ENCODE assay signal across 24 mouse cellular contexts in genomic region chr17:35557351-35557750, GRCm38 (mm10). TPM values are rescaled to one million over a fixed set of nuclear protein-coding genes. Genes with fewer than 3 reads are reported as not detected.
A peak's percentile ranks its signal among the peaks of the same experiment; 100 is the strongest.
DNase-seq lines count a peak whose midpoint lies in the region; ATAC-seq and TF ChIP-seq lines count a peak whose summit lies in the region.
"Had no signal": no experiment of that assay in that cellular context is flagged by ENCODE, and none has a peak within 500 bp of the region (broad histone marks: within the 10 kb centered on the region; RNA-seq: fewer than 3 reads in every experiment).

No protein-coding gene starts in this region.

- WGBS in hindbrain, postnatal 0 days: 70% methylated on average over 9 of the region's 9 CpGs
- WGBS in hindbrain, embryonic 10.5 days: 82% methylated on average over 9 of the region's 9 CpGs
- 54% methylated on average over 9 of the region's 9 CpGs for WGBS in stomach, postnatal 0 days

- DNase-seq in hindbrain, postnatal 0 days (ENCODE audit: low spot score): no peak
- DNase-seq in hindbrain, embryonic 10.5 days (ENCODE audit: low spot score): no peak
- DNase-seq in urinary bladder, adult 18-20 months (ENCODE audit: low spot score in 2 of 2): peak; percentile 26 to 41
- no peak for DNase-seq in urinary bladder, adult 2 months (ENCODE audit: low spot score)
- DNase-seq in stomach, postnatal 0 days (ENCODE audit: low spot score): no peak
- no peak for DNase-seq in retina, postnatal 1 day
- DNase-seq in left cerebral cortex, adult 8-10 months (ENCODE audit: low spot score in 2 of 2): no peak

- ATAC-seq in hindbrain, postnatal 0 days: 0 out of 2 replicates have a peak, but pooled peaks have one; percentile 28
- peak; percentile 78 for ATAC-seq in stomach, postnatal 0 days (ENCODE audit: low FRiP score, low TSS enrichment)
- ATAC-seq: CD4-positive, CD25-positive, alpha-beta regulatory T cell, adult 4 months; midbrain, embryonic 16.5 days had no signal

- no peak for TF ChIP-seq EP300 in stomach, postnatal 0 days (optimal IDR thresholded peaks at IDR 0.05)

- no peak overlapping the region for H3K9ac ChIP-seq in hindbrain, postnatal 0 days (replicated peaks; ENCODE audit: low read length)
- H3K9ac ChIP-seq in stomach, postnatal 0 days (ENCODE audit: low read length): no peak overlapping the region
- H3K9ac ChIP-seq: embryonic facial prominence, embryonic 12.5 days; hindbrain, embryonic 12.5 days; limb, embryonic 15.5 days; liver, postnatal 0 days had no signal

- H3K4me1 ChIP-seq in hindbrain, postnatal 0 days (ENCODE audit: insufficient read depth, low read length): no peaks in the 10 kb centered on the region
- H3K4me1 ChIP-seq in hindbrain, embryonic 10.5 days (replicated peaks): peaks cover 4% of the 10 kb centered on the region
- peaks cover 3% of the 10 kb centered on the region; the same call in 1 of the 2 replicates for H3K4me1 ChIP-seq in embryonic fibroblast, embryonic 13.5 days (ENCODE audit: control insufficient read depth, insufficient read depth, low read length)
- H3K4me1 ChIP-seq in stomach, postnatal 0 days (replicated peaks; ENCODE audit: control insufficient read depth, insufficient read depth): no peaks in the 10 kb centered on the region
- H3K4me1 ChIP-seq: embryonic facial prominence, embryonic 12.5 days; hindbrain, embryonic 12.5 days; limb, embryonic 15.5 days had no signal

- H3K27ac ChIP-seq in hindbrain, postnatal 0 days: no peak overlapping the region
- no peak overlapping the region for H3K27ac ChIP-seq in hindbrain, embryonic 10.5 days
- H3K27ac ChIP-seq in embryonic fibroblast, embryonic 13.5 days (ENCODE audit: insufficient read depth, low read length): peak overlapping the region; percentile 77
- peak overlapping the region; percentile 56 for H3K27ac ChIP-seq in stomach, postnatal 0 days (replicated peaks)
- H3K27ac ChIP-seq: embryonic facial prominence, embryonic 12.5 days; hindbrain, embryonic 12.5 days; limb, embryonic 15.5 days had no signal

- no peak overlapping the region for H3K4me2 ChIP-seq in hindbrain, postnatal 0 days (ENCODE audit: low read depth, low read length)
- H3K4me2 ChIP-seq in stomach, postnatal 0 days (replicated peaks; ENCODE audit: low read depth): peak overlapping the region; percentile 25; the same call in 1 of the 2 replicates
- H3K4me2 ChIP-seq: embryonic facial prominence, embryonic 12.5 days; hindbrain, embryonic 12.5 days; limb, embryonic 15.5 days had no signal

- H3K36me3 ChIP-seq in hindbrain, postnatal 0 days (ENCODE audit: insufficient read depth, low read length): no peaks in the 10 kb centered on the region
- no peaks in the 10 kb centered on the region for H3K36me3 ChIP-seq in hindbrain, embryonic 10.5 days
- no peaks in the 10 kb centered on the region for H3K36me3 ChIP-seq in stomach, postnatal 0 days (ENCODE audit: control insufficient read depth, insufficient read depth, low read length)
- H3K36me3 ChIP-seq: embryonic facial prominence, embryonic 12.5 days; hindbrain, embryonic 12.5 days; limb, embryonic 15.5 days had no signal

- H3K4me3 ChIP-seq in hindbrain, postnatal 0 days (ENCODE audit: low read length): no peak overlapping the region
- no peak overlapping the region for H3K4me3 ChIP-seq in hindbrain, embryonic 10.5 days
- no peak overlapping the region for H3K4me3 ChIP-seq in embryonic fibroblast, embryonic 13.5 days (ENCODE audit: insufficient read depth, low read length)
- H3K4me3 ChIP-seq in stomach, postnatal 0 days (ENCODE audit: low read depth, low read length): no peak overlapping the region
- H3K4me3 ChIP-seq: embryonic facial prominence, embryonic 12.5 days; hindbrain, embryonic 12.5 days; limb, embryonic 15.5 days had no signal

- H3K9me3 ChIP-seq in hindbrain, postnatal 0 days (ENCODE audit: low read length): no peaks in the 10 kb centered on the region
- no peaks in the 10 kb centered on the region for H3K9me3 ChIP-seq in hindbrain, embryonic 10.5 days
- H3K9me3 ChIP-seq in stomach, postnatal 0 days (ENCODE audit: control insufficient read depth, low read length): no peaks in the 10 kb centered on the region
- H3K9me3 ChIP-seq: embryonic facial prominence, embryonic 12.5 days; hindbrain, embryonic 12.5 days; limb, embryonic 15.5 days had no signal

- H3K27me3 ChIP-seq in hindbrain, postnatal 0 days (ENCODE audit: insufficient read depth, low read length): no peaks in the 10 kb centered on the region
- no peaks in the 10 kb centered on the region for H3K27me3 ChIP-seq in hindbrain, embryonic 10.5 days (ENCODE audit: insufficient read depth, poor library complexity, severe bottlenecking)
- H3K27me3 ChIP-seq in stomach, postnatal 0 days (ENCODE audit: control insufficient read depth, insufficient read depth, low read length): no peaks in the 10 kb centered on the region
- H3K27me3 ChIP-seq: embryonic facial prominence, embryonic 12.5 days; hindbrain, embryonic 12.5 days; limb, embryonic 15.5 days had no signal

- no peak for TF ChIP-seq POLR2A in embryonic fibroblast, embryonic 13.5 days (IDR thresholded peaks at IDR 0.05; ENCODE audit: low read depth, low read length)

- no peak for TF ChIP-seq CTCF in hindbrain, postnatal 0 days (IDR thresholded peaks at IDR 0.05; ENCODE audit: low read depth)
- no peak for TF ChIP-seq CTCF in embryonic fibroblast, embryonic 13.5 days (IDR thresholded peaks at IDR 0.05; ENCODE audit: borderline replicate concordance, insufficient read depth, low read length)
- no peak for TF ChIP-seq CTCF in stomach, postnatal 0 days (IDR thresholded peaks at IDR 0.05; ENCODE audit: low read depth)

RNA-seq across cellular contexts. Expression of gene Cdsn, which starts 5.4 kb away (rescaled TPM):
- 0.36 TPM in 1 of 2 replicates, not detected in the other for total RNA-seq in hindbrain, postnatal 0 days (2014; rRNA removed)
- polyA plus RNA-seq in hindbrain, postnatal 0 days (2015; fragmentation: Nextera tagmentation; extraction: Ambion mirVana): 0.25 and 0.29 TPM in 2 replicates
- 0.10 TPM in 1 of 2 replicates, not detected in the other for polyA plus RNA-seq in hindbrain, embryonic 10.5 days (2016; fragmentation: Nextera tagmentation; extraction: Ambion mirVana)
- polyA plus RNA-seq in urinary bladder, adult 2 months (2012; rRNA removed): 0.56 and 1.1 TPM in 2 replicates
- 19.8 and 28.6 TPM in 2 replicates for polyA plus RNA-seq in embryonic fibroblast, embryonic 13.5 days (2011; ENCODE audit: insufficient read length, low read depth, missing spikeins)
- 106 and 139 TPM in 2 replicates for polyA plus RNA-seq in stomach, postnatal 0 days (2015; fragmentation: Nextera tagmentation; extraction: Ambion mirVana)
- total RNA-seq in left cerebral cortex, adult 8-10 months (2022): 1 to 10 TPM in 3 of 4 experiments, under 1 TPM in 1; 1.00 to 1.6 (median 1.2) TPM
- total RNA-seq: common myeloid progenitor, adult 5-6 weeks; granulocyte monocyte progenitor cell, adult 5-6 weeks; megakaryocyte, adult 5-6 weeks had no signal
- polyA plus RNA-seq: CD4-positive, CD25-positive, alpha-beta regulatory T cell, adult 4 months; liver, postnatal 0 days had no signal

RNA-seq across cellular contexts. Expression of gene 2300002M23Rik, which starts 9.9 kb away (rescaled TPM):
- not detected in 2 replicates for total RNA-seq in hindbrain, postnatal 0 days (2014; rRNA removed)
- polyA plus RNA-seq in hindbrain, postnatal 0 days (2015; fragmentation: Nextera tagmentation; extraction: Ambion mirVana): 0.11 and 0.28 TPM in 2 replicates
- polyA plus RNA-seq in hindbrain, embryonic 10.5 days (2016; fragmentation: Nextera tagmentation; extraction: Ambion mirVana): not detected in 2 replicates
- polyA plus RNA-seq in urinary bladder, adult 2 months (2012; rRNA removed): not detected in 2 replicates
- polyA plus RNA-seq in embryonic fibroblast, embryonic 13.5 days (2011; ENCODE audit: insufficient read length, low read depth, missing spikeins): not detected in 2 replicates
- polyA plus RNA-seq in stomach, postnatal 0 days (2015; fragmentation: Nextera tagmentation; extraction: Ambion mirVana): 234 and 311 TPM in 2 replicates
- not detected for total RNA-seq in left cerebral cortex, adult 8-10 months (2022)
- total RNA-seq: common myeloid progenitor, adult 5-6 weeks; granulocyte monocyte progenitor cell, adult 5-6 weeks; layer of hippocampus, postnatal 36 days; megakaryocyte, adult 5-6 weeks; MEL had no signal
- polyA plus RNA-seq: CD4-positive, CD25-positive, alpha-beta regulatory T cell, adult 4 months; cerebellum, adult 2 months; embryonic facial prominence, embryonic 12.5 days; heart, embryonic 14.5 days; hindbrain, embryonic 12.5 days; liver, postnatal 0 days; midbrain, embryonic 16.5 days; neural tube, embryonic 14.5 days; spleen, adult 2 months; testis, adult 2 months had no signal

RNA-seq across cellular contexts. Expression of gene Psors1c2, which starts 24.4 kb away (rescaled TPM):
- total RNA-seq in hindbrain, postnatal 0 days (2014; rRNA removed): 0.58 TPM in 1 of 2 replicates, not detected in the other
- 0.50 and 0.59 TPM in 2 replicates for polyA plus RNA-seq in hindbrain, postnatal 0 days (2015; fragmentation: Nextera tagmentation; extraction: Ambion mirVana)
- 1.7 and 2.5 TPM in 2 replicates for polyA plus RNA-seq in hindbrain, embryonic 10.5 days (2016; fragmentation: Nextera tagmentation; extraction: Ambion mirVana)
- 0.12 and 0.15 TPM in 2 replicates for polyA plus RNA-seq in urinary bladder, adult 2 months (2012; rRNA removed)
- 0.63 TPM in 1 of 2 replicates, not detected in the other for polyA plus RNA-seq in embryonic fibroblast, embryonic 13.5 days (2011; ENCODE audit: insufficient read length, low read depth, missing spikeins)
- 66.1 and 66.8 TPM in 2 replicates for polyA plus RNA-seq in stomach, postnatal 0 days (2015; fragmentation: Nextera tagmentation; extraction: Ambion mirVana)
- under 1 TPM in 1 of 4 experiments, not detected in 3; 0.41 TPM for total RNA-seq in left cerebral cortex, adult 8-10 months (2022)
- total RNA-seq: common myeloid progenitor, adult 5-6 weeks; granulocyte monocyte progenitor cell, adult 5-6 weeks; megakaryocyte, adult 5-6 weeks had no signal
- polyA plus RNA-seq: cerebellum, adult 2 months had no signal

RNA-seq across cellular contexts. Expression of gene Cchcr1, which starts 40.5 kb away (rescaled TPM):
- 4.9 and 5.5 TPM in 2 replicates for total RNA-seq in hindbrain, postnatal 0 days (2014; rRNA removed)
- 4.5 and 4.8 TPM in 2 replicates for polyA plus RNA-seq in hindbrain, postnatal 0 days (2015; fragmentation: Nextera tagmentation; extraction: Ambion mirVana)
- 19.6 and 25.4 TPM in 2 replicates for polyA plus RNA-seq in hindbrain, embryonic 10.5 days (2016; fragmentation: Nextera tagmentation; extraction: Ambion mirVana)
- polyA plus RNA-seq in urinary bladder, adult 2 months (2012; rRNA removed): 15.3 and 16.2 TPM in 2 replicates
- 18.6 and 22.8 TPM in 2 replicates for polyA plus RNA-seq in embryonic fibroblast, embryonic 13.5 days (2011; ENCODE audit: insufficient read length, low read depth, missing spikeins)
- polyA plus RNA-seq in stomach, postnatal 0 days (2015; fragmentation: Nextera tagmentation; extraction: Ambion mirVana): 7.1 and 7.4 TPM in 2 replicates
- total RNA-seq in left cerebral cortex, adult 8-10 months (2022): 10 to 100 TPM; 12.0 to 18.7 (median 13.8) TPM

RNA-seq across cellular contexts. Expression of gene Tcf19, which starts 40.7 kb away (rescaled TPM):
- total RNA-seq in hindbrain, postnatal 0 days (2014; rRNA removed): 23.2 and 30.9 TPM in 2 replicates
- 16.6 and 18.2 TPM in 2 replicates for polyA plus RNA-seq in hindbrain, postnatal 0 days (2015; fragmentation: Nextera tagmentation; extraction: Ambion mirVana)
- 54.5 and 57.0 TPM in 2 replicates for polyA plus RNA-seq in hindbrain, embryonic 10.5 days (2016; fragmentation: Nextera tagmentation; extraction: Ambion mirVana)
- polyA plus RNA-seq in urinary bladder, adult 2 months (2012; rRNA removed): 9.6 and 11.5 TPM in 2 replicates
- polyA plus RNA-seq in embryonic fibroblast, embryonic 13.5 days (2011; ENCODE audit: insufficient read length, low read depth, missing spikeins): 25.5 and 30.6 TPM in 2 replicates
- 32.7 and 34.5 TPM in 2 replicates for polyA plus RNA-seq in stomach, postnatal 0 days (2015; fragmentation: Nextera tagmentation; extraction: Ambion mirVana)
- 10 to 100 TPM in 3 of 4 experiments, 1 to 10 TPM in 1; 10.0 to 16.0 (median 13.3) TPM for total RNA-seq in left cerebral cortex, adult 8-10 months (2022)

Comparison
In these comparisons a context has a peak if more than half of its experiments do, and no peak if none do; other contexts are left out.
1. DNase-seq: peak in urinary bladder, adult 18-20 months (2 of 2); none in hindbrain, postnatal 0 days (single experiment), hindbrain, embryonic 10.5 days (single experiment), urinary bladder, adult 2 months (single experiment), stomach, postnatal 0 days (single experiment), retina, postnatal 1 day (single experiment) and left cerebral cortex, adult 8-10 months (0 of 2).
2. H3K27ac ChIP-seq: peak in embryonic fibroblast, embryonic 13.5 days (single experiment) and stomach, postnatal 0 days (single experiment); none in hindbrain, postnatal 0 days (single experiment) and hindbrain, embryonic 10.5 days (single experiment).
3. RNA of gene Cdsn, which starts 5.4 kb away (polyA plus RNA-seq): 106 to 139 TPM in stomach, postnatal 0 days and 19.8 to 28.6 TPM in embryonic fibroblast, embryonic 13.5 days; 0.56 to 1.1 TPM in urinary bladder, adult 2 months, 0.25 to 0.29 TPM in hindbrain, postnatal 0 days and 0.10 TPM in hindbrain, embryonic 10.5 days; every median in the first group is over 10 times any median in the second.
4. RNA of gene 2300002M23Rik, which starts 9.9 kb away (polyA plus RNA-seq): 234 to 311 TPM in stomach, postnatal 0 days; 0.11 to 0.28 TPM in hindbrain, postnatal 0 days, not detected in hindbrain, embryonic 10.5 days, not detected in urinary bladder, adult 2 months and not detected in embryonic fibroblast, embryonic 13.5 days; every median in the first group is over 100 times any median in the second.
5. RNA of gene Psors1c2, which starts 24.4 kb away (polyA plus RNA-seq): 66.1 to 66.8 TPM in stomach, postnatal 0 days; 1.7 to 2.5 TPM in hindbrain, embryonic 10.5 days, 0.63 TPM in embryonic fibroblast, embryonic 13.5 days, 0.50 to 0.59 TPM in hindbrain, postnatal 0 days and 0.12 to 0.15 TPM in urinary bladder, adult 2 months; every median in the first group is over 10 times any median in the second.